Mouse (Mus musculus) megakaryocyte-erythroid progenitor cell, adult 5-6 weeks (primary cell): ENCODE measurements around the gene Prlr. TPM values are rescaled to one million over a fixed set of nuclear protein-coding genes. Genes with fewer than 3 reads are reported as not detected.

Experiments used
- ATAC-seq: replicated peaks from 2 replicates; pipeline ENCODE4 v1.8.0; 2016; ENCODE audit warnings: mild to moderate bottlenecking, inconsistent platforms; ENCODE audit not compliant: severe bottlenecking, poor library complexity, low FRiP score, low TSS enrichment
- total RNA-seq, 2 experiments: library from RNA; stranded (forward) in 1 of 2; stranded (reverse) in 1 of 2; fragments of 200-1000, 215-1000 nt in 1 of 2; fragments of >200 nt in 1 of 2; fragmentation: Nextera tagmentation in 1 of 2; gene quantifications; 2 replicates each; pipeline ENCODE4 v1.2.3; 2014 to 2017

The Prlr gene
- total RNA-seq, 2 experiments from 2014 or later: 0.11 TPM; not detected in 1

GRCm38 (mm10) chr15:10299467-10299866, 122.4 kb downstream of the Prlr start:
- ATAC-seq: no peak

GRCm38 (mm10) chr15:10306461-10306860, 129.4 kb downstream of the Prlr start:
- no peak for ATAC-seq

GRCm38 (mm10) chr15:10311826-10312225, 134.8 kb downstream of the Prlr start:
- no peak for ATAC-seq

- no peak for ATAC-seq
Observed at GRCm38 (mm10) chr15:10313522-10314455, 136.8 kb downstream of the Prlr start.

- no peak for ATAC-seq
Observed at GRCm38 (mm10) chr15:10325080-10325479, 148.0 kb downstream of the Prlr start, which contains the start of gene Gm21973. Gm21973 (plus strand) TSS chr15:10325380.

- ATAC-seq: no peak
Observed at GRCm38 (mm10) chr15:10330626-10331025, 153.6 kb downstream of the Prlr start.

- ATAC-seq: no peak
Observed at GRCm38 (mm10) chr15:10332566-10332965, 155.5 kb downstream of the Prlr start.

GRCm38 (mm10) chr15:10338606-10339005, 161.6 kb downstream of the Prlr start:
- ATAC-seq: no peak

- ATAC-seq: no peak
Observed at GRCm38 (mm10) chr15:10347044-10347443, 170.0 kb downstream of the Prlr start.

- no peak for ATAC-seq
Observed at GRCm38 (mm10) chr15:10358039-10358948, 181.3 kb downstream of the Prlr start, which contains the start of gene Agxt2. Agxt2 (plus strand) TSS chr15:10358532.

- ATAC-seq: no peak
Observed at GRCm38 (mm10) chr15:10366331-10366730, 189.3 kb downstream of the Prlr start.

- no peak for ATAC-seq
Observed at GRCm38 (mm10) chr15:10375404-10375803, 198.4 kb downstream of the Prlr start.

GRCm38 (mm10) chr15:10378338-10378959, 201.4 kb downstream of the Prlr start:
- ATAC-seq: no peak

- no peak for ATAC-seq
Observed at GRCm38 (mm10) chr15:10379757-10380458, 202.9 kb downstream of the Prlr start.

GRCm38 (mm10) chr15:10387263-10387662, 210.2 kb downstream of the Prlr start:
- no peak for ATAC-seq
